Mouse (Mus musculus): ENCODE data around the gene Atp2a1.
"Not testable (repeated sequence)": the region's sequence is repeated elsewhere in the genome, so short reads cannot be mapped to it uniquely, and the experiment has no call there.

Atp2a1 gene

DNA sequence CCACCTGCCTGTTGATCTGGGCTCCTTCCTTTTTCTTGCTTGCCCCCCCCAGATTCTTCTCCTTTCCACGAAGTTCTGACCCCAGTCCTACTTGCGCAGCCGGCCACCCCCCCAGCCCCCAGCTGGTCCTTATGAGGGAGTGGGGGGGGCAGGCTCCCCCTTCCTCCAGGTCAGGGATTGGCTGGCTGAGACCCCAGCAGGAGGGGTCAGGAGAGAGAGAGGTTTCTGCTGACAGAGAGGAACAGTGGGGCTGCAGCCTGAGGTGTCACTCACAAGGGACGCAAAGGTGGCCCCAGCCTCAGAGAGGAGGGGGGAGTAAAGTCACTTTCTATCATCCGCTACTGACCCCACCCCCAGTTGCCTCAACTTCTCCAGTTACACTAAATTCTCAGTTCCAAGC is at the start of gene Atp2a1:
TSS of gene Atp2a1 (minus strand) at position 105 of the 400 bp plus-strand sequence.
- in situ Hi-C loops (cut with MboI): no loop called here

- in situ Hi-C loops (cut with MboI): no loop called here
These were observed 48.4 kb upstream of the Atp2a1 start for GRCm38 (mm10) chr7:126511287-126511686.

GRCm38 (mm10) chr7:126507126-126507778 is 44.3 kb upstream of the Atp2a1 start:
- in situ Hi-C loops (cut with MboI): no loop called here

GRCm38 (mm10) chr7:126504913-126505312 is 42.0 kb upstream of the Atp2a1 start:
- in situ Hi-C loops (cut with MboI): no loop called here

- in situ Hi-C loops (cut with MboI): no loop called here
These were observed 40.5 kb upstream of the Atp2a1 start, which contains the start of gene Atxn2l for GRCm38 (mm10) chr7:126503273-126503878. Atxn2l (minus strand) TSS chr7:126503437.

DNA sequence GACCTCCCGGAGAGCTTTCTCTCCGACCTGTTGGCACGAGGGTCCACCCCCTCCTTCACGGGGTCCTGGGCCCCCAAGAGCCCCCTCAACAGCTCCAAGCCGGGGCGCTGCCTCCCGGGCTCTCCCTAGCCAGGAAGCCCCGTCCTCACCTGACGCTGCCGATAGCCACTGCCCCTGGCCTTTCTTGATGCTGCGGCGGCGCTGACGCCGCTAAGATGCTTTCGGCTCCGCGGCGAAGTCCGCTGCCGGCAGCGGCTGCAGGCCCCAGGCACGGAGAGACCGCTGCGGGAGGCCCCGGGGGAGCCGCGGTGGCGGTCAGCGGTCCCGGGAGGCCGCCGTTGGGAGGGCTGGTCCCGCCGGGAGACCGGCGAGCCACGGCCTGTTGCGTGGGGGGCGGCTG is 39.8 kb upstream of the Atp2a1 start:
- in situ Hi-C loops (cut with MboI): no loop called here

DNA sequence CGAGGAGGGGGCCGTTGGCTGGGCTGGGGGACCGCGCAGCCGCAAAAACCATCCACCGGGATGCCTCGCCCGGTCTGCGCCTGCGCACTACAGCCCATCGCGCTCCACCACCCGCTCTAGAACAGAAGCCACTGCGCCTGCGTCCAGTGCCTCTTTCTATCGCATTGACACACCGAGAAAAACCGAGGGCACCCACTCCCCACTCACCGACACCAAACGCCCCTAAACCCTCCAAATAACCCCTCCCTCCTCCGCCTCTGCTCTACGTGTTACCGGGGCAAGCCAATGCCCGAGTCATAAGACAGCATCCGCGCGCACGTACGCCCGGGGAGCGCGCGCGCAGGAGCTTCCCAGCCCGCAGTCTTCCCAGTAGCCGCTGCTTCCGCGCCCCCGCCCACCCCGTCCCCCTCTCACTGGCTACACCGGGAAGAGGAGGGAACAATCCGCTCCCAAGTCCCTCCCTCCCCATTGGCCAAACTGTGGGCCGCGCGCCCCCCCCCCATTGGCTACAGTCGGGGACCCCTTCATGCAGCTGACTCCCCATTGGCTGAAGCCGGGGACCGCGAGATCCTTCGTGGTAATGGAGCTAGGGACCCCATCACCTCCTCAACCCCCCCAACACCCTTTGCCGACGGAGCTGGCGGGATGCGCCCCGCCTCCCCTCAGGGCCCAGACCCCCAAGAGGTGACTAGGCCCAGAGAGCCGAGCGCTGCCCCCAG is 39.3 kb upstream of the Atp2a1 start:
- in situ Hi-C loops (cut with MboI): no loop called here

- in situ Hi-C loops (cut with MboI): no loop called here
These were observed 38.7 kb upstream of the Atp2a1 start for GRCm38 (mm10) chr7:126501684-126502022.

GRCm38 (mm10) chr7:126499416-126499815 is 36.5 kb upstream of the Atp2a1 start:
- in situ Hi-C loops (cut with MboI): no loop called here

- in situ Hi-C loops (cut with MboI): no loop called here
These were observed 35.1 kb upstream of the Atp2a1 start for GRCm38 (mm10) chr7:126497966-126498365.

GRCm38 (mm10) chr7:126496475-126496874 is 33.6 kb upstream of the Atp2a1 start:
- in situ Hi-C loops (cut with MboI): no loop called here

DNA sequence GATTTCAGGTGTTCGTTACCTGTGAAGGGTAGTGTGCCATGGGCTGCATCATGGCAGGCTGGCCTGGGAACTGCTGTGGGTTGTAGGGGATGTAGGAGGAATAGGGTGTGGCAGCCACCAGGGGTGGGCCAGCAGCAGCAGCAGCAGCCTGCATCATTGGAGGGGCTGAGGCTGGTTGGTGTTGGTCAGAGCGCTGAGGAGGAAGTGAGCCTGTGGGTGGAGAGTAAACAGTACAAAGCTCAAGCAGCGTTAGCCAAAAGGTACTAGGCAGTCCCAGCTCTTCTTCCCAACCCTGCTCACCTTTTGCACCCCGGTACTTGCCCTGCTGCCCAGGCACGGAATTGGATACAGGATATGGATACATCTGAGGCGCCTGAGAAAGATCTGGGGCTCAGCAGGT is 31.2 kb upstream of the Atp2a1 start:
- in situ Hi-C loops (cut with MboI): no loop called here

- in situ Hi-C loops (cut with MboI): no loop called here
These were observed 29.1 kb upstream of the Atp2a1 start for GRCm38 (mm10) chr7:126491973-126492372.

DNA sequence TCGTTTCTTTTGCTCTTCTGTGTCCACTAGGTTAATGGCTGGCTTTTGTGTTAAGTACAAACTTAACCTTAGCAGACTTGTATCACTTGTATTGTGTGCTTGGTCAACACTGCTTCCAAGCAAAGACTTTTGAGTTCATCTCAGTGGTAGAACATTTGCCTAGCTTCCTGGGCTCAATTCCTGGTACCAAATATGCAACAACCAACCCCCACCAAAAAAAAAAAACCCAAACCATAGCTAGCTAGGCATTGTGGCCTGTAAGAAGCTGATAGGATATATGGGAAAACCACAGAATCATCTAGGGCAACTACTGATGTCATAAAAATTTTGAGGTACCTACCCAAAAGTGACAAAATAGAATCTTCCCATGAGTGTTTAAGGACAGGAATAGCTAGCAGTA is 28.1 kb upstream of the Atp2a1 start:
- in situ Hi-C loops (cut with MboI): no loop called here

DNA sequence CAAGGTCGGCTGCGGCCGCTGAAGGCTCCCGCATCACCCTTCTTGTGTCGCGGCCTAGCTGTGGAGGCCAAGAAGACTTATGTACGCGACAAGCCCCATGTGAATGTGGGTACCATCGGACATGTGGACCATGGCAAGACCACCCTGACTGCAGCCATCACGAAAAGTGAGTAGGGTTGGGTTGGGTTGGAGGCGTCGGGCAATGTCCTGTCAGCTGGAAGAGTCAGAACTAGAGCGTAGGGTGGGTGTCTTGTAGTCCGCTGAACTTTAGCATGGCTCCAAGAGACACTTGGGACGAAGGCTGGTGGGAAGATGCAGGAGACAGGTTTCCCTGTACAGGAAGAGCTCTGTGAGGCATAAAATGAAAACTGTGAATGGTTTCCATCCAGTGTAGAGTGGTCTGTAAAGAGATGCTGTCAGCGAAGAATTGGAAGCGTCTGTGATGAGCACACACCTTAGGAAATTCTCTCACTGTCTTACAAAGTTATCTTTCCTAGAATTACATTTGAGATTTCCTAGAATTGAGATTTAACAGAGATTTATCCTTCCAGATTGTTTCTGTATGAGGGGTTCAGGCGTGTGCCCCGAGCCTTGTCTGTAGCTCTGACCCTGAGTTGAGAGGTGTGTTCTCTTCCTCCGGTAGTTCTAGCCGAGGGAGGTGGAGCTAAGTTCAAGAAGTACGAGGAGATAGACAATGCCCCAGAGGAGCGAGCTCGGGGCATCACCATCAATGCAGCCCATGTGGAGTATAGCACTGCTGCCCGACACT is 24.9 kb upstream of the Atp2a1 start:
- in situ Hi-C loops (cut with MboI): not testable (repeated sequence)

GRCm38 (mm10) chr7:126487052-126487483 is 24.2 kb upstream of the Atp2a1 start, which contains the start of gene Tufm:
Tufm (plus strand) TSS chr7:126487361.
- in situ Hi-C loops (cut with MboI): no loop called here

DNA sequence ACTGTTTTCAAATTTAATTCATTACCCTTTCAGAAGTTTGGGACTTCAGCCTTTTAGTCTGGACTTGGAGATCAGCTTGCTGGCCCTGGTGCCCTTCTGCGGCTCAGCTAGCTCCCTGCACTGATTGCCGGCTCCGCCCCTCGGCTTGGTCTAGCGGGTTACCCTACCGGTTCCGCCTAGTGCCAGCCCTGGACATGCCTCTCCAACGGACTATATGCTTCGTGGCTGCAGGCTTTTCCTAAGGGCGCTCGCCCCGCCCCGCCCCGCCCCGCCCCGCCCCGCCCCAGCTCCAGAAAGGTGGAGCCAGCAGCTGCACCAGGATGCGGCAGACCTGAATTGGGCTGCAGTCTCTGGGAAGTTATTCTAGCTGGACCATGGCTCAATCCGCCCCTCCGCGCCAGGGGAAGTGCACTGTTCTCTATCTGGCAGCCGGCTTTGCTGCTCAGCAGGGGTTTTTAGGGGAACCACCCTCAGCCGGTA is 19.5 kb upstream of the Atp2a1 start:
- in situ Hi-C loops (cut with MboI): no loop called here

DNA sequence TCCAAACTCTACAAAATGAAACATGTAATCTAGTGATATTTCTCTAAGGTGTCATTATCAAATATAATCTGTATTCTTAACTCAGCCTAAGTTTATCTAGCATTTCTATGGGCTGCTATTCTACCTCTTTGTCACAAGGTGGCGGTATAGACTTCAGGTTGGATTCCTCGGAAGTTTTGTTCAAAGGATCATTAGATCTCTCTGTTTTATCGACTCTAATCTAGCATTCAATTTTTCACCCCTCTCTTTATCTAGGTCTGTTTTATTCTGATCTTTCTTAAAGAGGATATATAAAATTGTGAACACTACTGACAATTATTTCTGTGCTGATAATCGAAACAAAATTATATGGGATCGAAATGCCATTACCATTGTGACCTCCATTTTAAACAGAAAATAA is 18.8 kb upstream of the Atp2a1 start:
- in situ Hi-C loops (cut with MboI): no loop called here

DNA sequence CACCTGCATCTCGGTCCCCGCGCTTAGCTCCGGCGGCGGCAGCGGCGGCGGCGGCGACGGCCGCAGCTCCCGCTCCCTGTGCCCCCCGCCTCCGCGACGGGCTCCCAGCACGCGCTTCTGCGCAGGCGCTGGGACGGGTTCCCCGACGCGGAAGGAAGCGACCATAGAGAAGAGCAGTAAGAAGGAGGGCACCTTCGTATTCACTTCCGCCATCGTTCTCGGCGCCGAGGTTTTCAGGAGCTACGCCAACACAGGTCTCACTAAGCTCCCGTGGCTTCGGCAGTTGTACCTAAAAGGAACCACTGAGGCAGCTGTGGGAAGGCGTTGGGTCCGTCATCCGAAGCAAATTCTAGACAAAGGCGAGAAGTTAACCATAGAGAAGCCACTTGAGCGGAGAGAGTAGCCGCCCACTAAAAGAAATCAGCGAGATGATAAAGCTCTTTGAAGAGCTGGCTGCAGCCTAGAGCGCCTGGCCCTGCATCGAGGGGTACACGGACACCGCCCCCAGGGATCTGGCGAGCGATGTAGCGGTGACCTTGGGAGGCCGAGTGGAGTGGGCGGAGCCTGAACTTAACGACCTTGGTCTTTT is 12.2 kb upstream of the Atp2a1 start, which contains the start of gene Sh2b1:
TSS of gene Sh2b1 (minus strand) at position 432 of the 589 bp plus-strand sequence.
- in situ Hi-C loops (cut with MboI): no loop called here

- in situ Hi-C loops (cut with MboI): no loop called here
These were observed 11.6 kb upstream of the Atp2a1 start for GRCm38 (mm10) chr7:126474486-126474955.

GRCm38 (mm10) chr7:126473470-126474086 is 10.7 kb upstream of the Atp2a1 start:
- in situ Hi-C loops (cut with MboI): no loop called here

Data from mature B cell (primary cell).